Mouse (Mus musculus): ENCODE results near the gene Gm45785. TPM values are rescaled to one million over a fixed set of nuclear protein-coding genes. Genes with fewer than 3 reads are reported as not detected.
"Not testable (repeated sequence)": the region's sequence is repeated elsewhere in the genome, so short reads cannot be mapped to it uniquely, and the experiment has no call there.

The Gm45785 gene
- polyA plus RNA-seq, 1 experiment from 2014 or later, result not detected

DNA sequence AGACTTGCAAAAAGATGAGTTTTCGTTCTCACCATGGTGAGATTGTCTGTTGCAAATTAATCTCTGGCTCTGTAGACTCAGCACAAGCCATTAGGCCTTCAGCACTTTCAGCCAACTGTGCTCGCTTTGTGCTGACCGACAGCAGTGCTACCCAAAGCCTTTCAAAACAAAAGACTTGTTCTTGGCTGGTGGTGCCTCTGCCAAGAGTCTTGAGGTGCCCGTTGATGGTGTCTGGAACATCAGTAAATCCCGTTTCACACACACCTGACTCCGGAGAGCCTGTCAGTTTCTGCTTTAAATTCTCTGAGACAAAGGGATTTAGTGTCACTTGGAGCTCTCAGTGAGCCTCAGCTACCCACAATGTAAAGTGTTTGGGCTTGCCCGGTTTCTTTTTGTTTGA lies 37.9 kb upstream of the Gm45785 start:
- H3K27me3 ChIP-seq (ENCODE audit: control insufficient read depth, insufficient read depth, low read length), result no peaks in the 10 kb centered on the region
- no peak overlapping the region for H3K9ac ChIP-seq (ENCODE audit: low read depth, low read length)
- peaks cover 18% of the 10 kb centered on the region for H3K36me3 ChIP-seq (ENCODE audit: control insufficient read depth, insufficient read depth, low read length)
- H3K4me1 ChIP-seq (replicated peaks; ENCODE audit: control insufficient read depth, insufficient read depth, low read length), result no peaks in the 10 kb centered on the region
- no peak overlapping the region for H3K4me2 ChIP-seq (replicated peaks; ENCODE audit: low read depth, low read length)
- no peak overlapping the region for H3K27ac ChIP-seq (ENCODE audit: low read depth, low read length)
- WGBS, result 88% methylated on average over 7 of the region's 7 CpGs
- H3K4me3 ChIP-seq (ENCODE audit: low read depth, low read length), result no peak overlapping the region
- no peaks in the 10 kb centered on the region for H3K9me3 ChIP-seq (ENCODE audit: control insufficient read depth, low read length)
- DNase-seq (ENCODE audit: low spot score) (no peak), ATAC-seq (ENCODE audit: low FRiP score) (no peak)

DNA sequence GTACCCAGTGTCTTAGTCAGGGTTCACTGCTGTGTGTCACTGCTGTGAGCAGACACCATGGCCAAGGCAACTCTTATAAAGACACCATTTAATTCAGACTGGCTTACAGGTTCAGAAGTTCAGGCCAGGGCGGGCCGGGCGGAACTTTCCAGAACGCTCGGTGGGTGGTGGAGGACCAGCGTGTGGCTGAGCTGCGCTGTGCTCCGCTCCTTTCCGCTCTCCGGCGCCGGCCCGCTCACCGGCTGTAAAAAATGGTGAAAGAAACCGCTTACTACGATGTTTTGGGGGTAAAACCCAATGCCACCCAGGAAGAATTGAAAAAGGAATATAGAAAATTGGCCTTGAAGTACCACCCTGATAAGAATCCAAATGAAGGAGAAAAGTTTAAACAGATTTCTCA lies 34.5 kb upstream of the Gm45785 start:
- not testable (repeated sequence) for H3K27me3 ChIP-seq (ENCODE audit: control insufficient read depth, insufficient read depth, low read length); H3K36me3 ChIP-seq (ENCODE audit: control insufficient read depth, insufficient read depth, low read length); H3K9ac ChIP-seq (ENCODE audit: low read depth, low read length); H3K4me1 ChIP-seq (replicated peaks; ENCODE audit: control insufficient read depth, insufficient read depth, low read length); H3K9me3 ChIP-seq (ENCODE audit: control insufficient read depth, low read length); DNase-seq (ENCODE audit: low spot score); H3K4me3 ChIP-seq (ENCODE audit: low read depth, low read length); H3K27ac ChIP-seq (ENCODE audit: low read depth, low read length); ATAC-seq (ENCODE audit: low FRiP score); H3K4me2 ChIP-seq (replicated peaks; ENCODE audit: low read depth, low read length)
- 94% methylated on average over 16 of the region's 16 CpGs for WGBS

DNA sequence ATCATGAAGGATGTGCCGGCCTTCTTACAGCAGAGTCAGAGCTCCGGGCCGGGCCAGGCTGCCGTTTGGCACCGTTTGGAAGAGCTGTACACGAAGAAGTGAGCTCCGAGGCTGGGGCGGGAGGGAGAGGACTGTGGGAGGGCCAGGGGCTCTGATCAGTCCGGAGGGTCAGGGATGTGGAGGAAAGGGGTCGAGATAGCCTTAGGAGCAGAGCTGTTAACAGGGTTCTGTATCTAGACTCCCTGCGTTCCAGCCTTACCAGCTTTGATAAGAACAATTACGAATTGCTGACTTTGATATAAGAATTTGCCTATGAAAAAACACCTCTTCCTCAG lies 26.3 kb upstream of the Gm45785 start:
- 0% methylated on average over 12 of the region's 12 CpGs for WGBS
- peak; percentile 75 for ATAC-seq (ENCODE audit: low FRiP score)

DNA sequence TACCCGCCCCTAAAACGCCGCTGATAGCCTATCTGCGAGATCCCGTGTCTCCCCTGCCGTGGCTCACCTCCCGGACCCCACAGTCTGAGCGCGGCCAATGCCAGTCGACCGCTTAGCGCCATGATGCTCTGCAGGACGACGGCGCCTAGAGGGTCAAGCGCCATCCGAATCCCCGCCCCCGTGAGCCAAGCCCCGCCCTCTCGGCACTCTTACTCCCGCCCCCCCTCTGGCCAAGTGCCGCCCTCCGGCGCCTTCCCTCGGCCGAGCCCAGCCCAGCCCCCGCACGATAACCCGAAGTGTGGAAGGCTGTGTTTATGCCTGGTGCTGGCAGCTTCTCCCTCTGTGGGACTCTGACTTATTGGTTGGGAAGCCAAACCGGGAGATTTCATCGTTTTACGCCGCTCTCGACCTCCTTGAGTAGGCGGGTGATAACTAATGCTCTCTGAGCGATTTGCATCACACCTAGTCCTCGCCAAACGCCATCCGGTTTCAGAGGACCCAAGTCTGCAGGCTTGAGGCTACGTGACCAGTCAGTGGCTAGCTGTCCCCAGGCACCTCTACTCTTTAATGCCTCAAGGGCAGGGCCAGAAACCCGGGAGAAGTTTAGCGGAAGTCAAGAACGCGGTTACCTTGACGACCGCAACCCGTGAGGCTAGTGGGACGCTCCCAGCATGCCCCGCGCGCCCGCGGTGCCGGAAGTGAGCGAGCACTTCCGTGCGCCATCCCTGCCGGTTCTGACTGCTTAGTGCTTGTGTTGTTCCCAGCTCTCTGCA lies 25.8 kb upstream of the Gm45785 start, which contains the start of the genes Psmd13 and Sirt3:
Gene Psmd13 (plus strand): TSS at position 273 of the 773 bp plus-strand sequence.
Gene Sirt3 (minus strand): TSS at position 614 of the 773 bp plus-strand sequence.
- peak; percentile 98 for DNase-seq (ENCODE audit: low spot score)
- no peaks in the 10 kb centered on the region for H3K36me3 ChIP-seq (ENCODE audit: control insufficient read depth, insufficient read depth, low read length)
- peak; percentile 96 for ATAC-seq (ENCODE audit: low FRiP score)
- peak within 1 kb of the TSS; percentile 66 for H3K27ac ChIP-seq (ENCODE audit: low read depth, low read length)
- peak within 1 kb of the TSS; percentile 81 for H3K9ac ChIP-seq (ENCODE audit: low read depth, low read length)
- no peaks in the 10 kb centered on the region for H3K9me3 ChIP-seq (ENCODE audit: control insufficient read depth, low read length)
- peak within 1 kb of the TSS; percentile 88 for H3K4me2 ChIP-seq (replicated peaks; ENCODE audit: low read depth, low read length)
- WGBS, result under 1% methylated on average over 58 of the region's 59 CpGs
- H3K27me3 ChIP-seq (ENCODE audit: control insufficient read depth, insufficient read depth, low read length), result no peaks in the 10 kb centered on the region
- H3K4me1 ChIP-seq (replicated peaks; ENCODE audit: control insufficient read depth, insufficient read depth, low read length), result 0 out of 2 replicates have a peak, but pooled peaks cover 2% of the 10 kb centered on the region
- peak within 1 kb of the TSS; percentile 93 for H3K4me3 ChIP-seq (ENCODE audit: low read depth, low read length)

More for the DNA sequence above, 26.3 kb upstream of the Gm45785 start:
- H3K9ac ChIP-seq (ENCODE audit: low read depth, low read length), result peak overlapping the region; percentile 81
- H3K4me1 ChIP-seq (replicated peaks; ENCODE audit: control insufficient read depth, insufficient read depth, low read length), result 0 out of 2 replicates have a peak, but pooled peaks cover 2% of the 10 kb centered on the region
- DNase-seq (ENCODE audit: low spot score), result no peak
- H3K4me3 ChIP-seq (ENCODE audit: low read depth, low read length), result peak overlapping the region; percentile 93
- H3K9me3 ChIP-seq (ENCODE audit: control insufficient read depth, low read length), result no peaks in the 10 kb centered on the region
- H3K4me2 ChIP-seq (replicated peaks; ENCODE audit: low read depth, low read length), result peak overlapping the region; percentile 88
- H3K27ac ChIP-seq (ENCODE audit: low read depth, low read length), result peak overlapping the region; percentile 49
- H3K36me3 ChIP-seq (ENCODE audit: control insufficient read depth, insufficient read depth, low read length), result no peaks in the 10 kb centered on the region
- H3K27me3 ChIP-seq (ENCODE audit: control insufficient read depth, insufficient read depth, low read length), result no peaks in the 10 kb centered on the region

DNA sequence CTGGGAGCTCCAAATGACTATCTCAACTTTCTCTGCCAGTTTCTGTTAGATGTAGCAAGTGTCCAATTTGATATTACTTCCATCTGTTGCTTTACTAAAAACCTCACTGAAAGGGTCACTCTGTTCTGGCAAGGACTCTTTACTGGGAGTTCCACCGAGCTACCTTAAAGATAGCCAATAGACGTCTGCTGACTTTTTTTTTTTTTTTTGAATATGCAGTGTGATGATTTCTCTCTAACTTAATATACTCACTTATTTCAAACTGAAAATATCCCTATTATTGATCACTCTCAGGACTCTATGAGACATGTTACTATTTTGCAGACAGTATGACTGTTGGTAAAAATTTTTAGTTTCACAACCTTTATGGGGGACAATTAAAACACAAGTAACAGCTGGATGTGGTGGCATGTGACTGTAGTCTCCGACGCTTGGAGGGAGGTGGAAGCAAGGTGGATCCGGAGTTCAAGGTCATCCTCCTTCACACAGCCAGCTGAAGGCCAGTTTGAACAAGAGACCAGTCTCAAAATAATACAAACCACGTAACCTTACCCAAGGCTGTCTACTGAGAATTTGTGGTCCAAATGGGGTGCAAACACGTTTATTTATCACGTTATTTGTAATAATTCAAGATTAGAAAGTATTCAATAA lies 24.9 kb upstream of the Gm45785 start:
- WGBS, result 33% methylated on average over 8 of the region's 8 CpGs
- DNase-seq (ENCODE audit: low spot score), result peak; percentile 6
- Histone ChIP-seq H3K4me3 (ENCODE audit: low read depth, low read length) (peak overlapping the region; percentile 93), H3K27me3 (ENCODE audit: control insufficient read depth, insufficient read depth, low read length) (no peaks in the 10 kb centered on the region), H3K4me1 (replicated peaks; ENCODE audit: control insufficient read depth, insufficient read depth, low read length) (0 out of 2 replicates have a peak, but pooled peaks cover 2% of the 10 kb centered on the region), H3K36me3 (ENCODE audit: control insufficient read depth, insufficient read depth, low read length) (no peaks in the 10 kb centered on the region), H3K4me2 (replicated peaks; ENCODE audit: low read depth, low read length) (peak overlapping the region; percentile 88), H3K9ac (ENCODE audit: low read depth, low read length) (peak overlapping the region; percentile 81), H3K9me3 (ENCODE audit: control insufficient read depth, low read length) (no peaks in the 10 kb centered on the region), H3K27ac (ENCODE audit: low read depth, low read length) (no peak overlapping the region)
- ATAC-seq (ENCODE audit: low FRiP score), result no peak

DNA sequence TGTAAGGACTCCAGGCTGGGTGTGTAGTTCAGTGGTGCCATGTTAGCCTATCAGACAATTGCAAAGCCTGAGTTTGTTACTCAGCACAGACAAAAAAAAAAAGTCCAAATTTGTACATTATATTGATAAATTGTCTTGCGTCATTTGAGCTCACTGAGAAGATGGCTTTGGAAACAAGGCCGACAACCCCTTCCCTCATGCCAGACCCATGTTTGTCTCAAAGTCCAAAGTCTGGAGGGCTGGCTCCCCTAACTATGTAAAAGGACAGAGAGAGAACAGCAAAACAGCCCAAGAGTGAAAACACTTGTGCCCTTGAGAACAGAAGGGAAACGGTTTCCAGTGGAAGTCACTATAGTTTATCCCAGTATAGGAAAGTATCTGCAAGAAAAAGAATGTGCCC lies 24.3 kb upstream of the Gm45785 start:
- ATAC-seq (ENCODE audit: low FRiP score), result no peak
- 86% methylated on average over 3 of the region's 3 CpGs for WGBS
- H3K4me1 ChIP-seq (replicated peaks; ENCODE audit: control insufficient read depth, insufficient read depth, low read length), result 0 out of 2 replicates have a peak, but pooled peaks cover 2% of the 10 kb centered on the region
- H3K9ac ChIP-seq (ENCODE audit: low read depth, low read length), result no peak overlapping the region
- H3K27me3 ChIP-seq (ENCODE audit: control insufficient read depth, insufficient read depth, low read length), result no peaks in the 10 kb centered on the region
- no peaks in the 10 kb centered on the region for H3K36me3 ChIP-seq (ENCODE audit: control insufficient read depth, insufficient read depth, low read length)
- no peak overlapping the region for H3K27ac ChIP-seq (ENCODE audit: low read depth, low read length)
- H3K4me3 ChIP-seq (ENCODE audit: low read depth, low read length), result no peak overlapping the region
- no peaks in the 10 kb centered on the region for H3K9me3 ChIP-seq (ENCODE audit: control insufficient read depth, low read length)
- H3K4me2 ChIP-seq (replicated peaks; ENCODE audit: low read depth, low read length), result no peak overlapping the region
- no peak for DNase-seq (ENCODE audit: low spot score)

DNA sequence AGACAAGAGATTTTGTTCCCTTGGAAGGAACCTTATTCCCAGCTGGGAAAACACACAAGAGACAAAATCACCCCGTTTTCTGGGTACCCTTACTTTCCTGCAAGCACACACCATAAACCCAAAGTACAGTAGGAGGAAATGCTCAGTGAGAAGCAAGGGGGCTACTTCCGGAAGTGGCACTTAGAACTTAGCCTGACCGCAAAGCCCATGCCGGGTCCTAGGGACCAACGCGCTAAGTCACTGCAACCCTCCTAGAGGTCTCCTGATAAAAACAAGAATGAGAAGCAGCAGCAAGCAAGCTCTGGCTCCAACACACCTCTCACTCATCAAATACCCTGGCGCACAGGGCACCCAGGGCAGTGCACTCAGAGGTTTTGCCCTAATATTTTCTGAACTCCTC lies 23.2 kb upstream of the Gm45785 start:
- ATAC-seq (ENCODE audit: low FRiP score) (no peak), DNase-seq (ENCODE audit: low spot score) (no peak)
- H3K9ac ChIP-seq (ENCODE audit: low read depth, low read length), result no peak overlapping the region
- no peaks in the 10 kb centered on the region for H3K27me3 ChIP-seq (ENCODE audit: control insufficient read depth, insufficient read depth, low read length)
- no peak overlapping the region for H3K4me3 ChIP-seq (ENCODE audit: low read depth, low read length)
- H3K4me2 ChIP-seq (replicated peaks; ENCODE audit: low read depth, low read length), result no peak overlapping the region
- H3K27ac ChIP-seq (ENCODE audit: low read depth, low read length), result no peak overlapping the region
- H3K36me3 ChIP-seq (ENCODE audit: control insufficient read depth, insufficient read depth, low read length), result no peaks in the 10 kb centered on the region
- WGBS, result 92% methylated on average over 7 of the region's 7 CpGs
- no peaks in the 10 kb centered on the region for H3K9me3 ChIP-seq (ENCODE audit: control insufficient read depth, low read length)
- H3K4me1 ChIP-seq (replicated peaks; ENCODE audit: control insufficient read depth, insufficient read depth, low read length), result 0 out of 2 replicates have a peak, but pooled peaks cover 2% of the 10 kb centered on the region

DNA sequence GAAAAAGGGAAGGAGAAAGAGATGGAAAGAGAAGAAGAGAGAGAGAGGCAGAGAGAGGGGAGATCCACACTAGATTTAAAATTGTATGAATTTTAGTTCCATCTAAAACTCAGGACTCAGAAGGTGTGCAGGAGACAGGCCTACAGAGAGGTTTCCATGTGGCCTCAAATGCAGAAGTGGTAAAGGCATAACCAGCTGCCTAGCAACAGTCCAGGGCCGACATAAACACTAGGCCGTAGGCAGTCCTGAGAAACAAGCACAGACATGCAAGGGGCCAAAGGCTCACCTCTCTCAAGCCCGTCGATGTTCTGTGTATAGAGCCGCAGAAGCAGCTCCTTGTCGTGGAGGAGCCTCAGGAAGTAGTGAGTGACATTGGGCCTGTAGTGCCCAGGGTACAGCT lies 21.2 kb upstream of the Gm45785 start:
- DNase-seq (ENCODE audit: low spot score), result no peak
- Histone ChIP-seq H3K27me3 (ENCODE audit: control insufficient read depth, insufficient read depth, low read length) (no peaks in the 10 kb centered on the region), H3K9ac (ENCODE audit: low read depth, low read length) (no peak overlapping the region), H3K36me3 (ENCODE audit: control insufficient read depth, insufficient read depth, low read length) (no peaks in the 10 kb centered on the region), H3K4me1 (replicated peaks; ENCODE audit: control insufficient read depth, insufficient read depth, low read length) (no peaks in the 10 kb centered on the region), H3K27ac (ENCODE audit: low read depth, low read length) (no peak overlapping the region), H3K4me2 (replicated peaks; ENCODE audit: low read depth, low read length) (no peak overlapping the region), H3K9me3 (ENCODE audit: control insufficient read depth, low read length) (no peaks in the 10 kb centered on the region), H3K4me3 (ENCODE audit: low read depth, low read length) (no peak overlapping the region)
- 86% methylated on average over 6 of the region's 6 CpGs for WGBS
- ATAC-seq (ENCODE audit: low FRiP score), result no peak
